Mouse (Mus musculus): ENCODE results near the gene Rfng. TPM values are rescaled to one million over a fixed set of nuclear protein-coding genes. Genes with fewer than 3 reads are reported as not detected.
"Not testable (repeated sequence)": the region's sequence is repeated elsewhere in the genome, so short reads cannot be mapped to it uniquely, and the experiment has no call there.

The Rfng gene
- polyA plus RNA-seq, 1 experiment, result 25.7 TPM

DNA sequence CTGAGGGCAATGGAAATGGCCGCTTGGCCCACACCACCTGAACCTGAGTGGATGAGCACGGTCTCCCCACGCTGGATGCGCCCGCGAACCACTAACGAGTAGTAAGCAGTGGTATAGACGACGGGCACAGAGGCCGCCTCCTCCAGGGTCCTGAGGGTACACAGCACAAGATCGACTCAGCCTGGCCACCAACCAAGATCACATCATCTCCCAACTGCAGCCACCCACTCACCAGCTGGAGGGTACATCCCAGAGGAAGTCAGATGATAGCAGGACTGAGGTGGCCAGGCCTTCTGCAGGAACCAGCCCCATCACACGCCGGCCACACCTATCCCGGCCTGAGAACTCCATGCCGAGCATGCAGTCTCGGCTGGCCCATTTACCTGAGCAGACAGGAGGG lies 28.1 kb upstream of the Rfng start:
- DNase-seq (ENCODE audit: low spot score), result no peak

DNA sequence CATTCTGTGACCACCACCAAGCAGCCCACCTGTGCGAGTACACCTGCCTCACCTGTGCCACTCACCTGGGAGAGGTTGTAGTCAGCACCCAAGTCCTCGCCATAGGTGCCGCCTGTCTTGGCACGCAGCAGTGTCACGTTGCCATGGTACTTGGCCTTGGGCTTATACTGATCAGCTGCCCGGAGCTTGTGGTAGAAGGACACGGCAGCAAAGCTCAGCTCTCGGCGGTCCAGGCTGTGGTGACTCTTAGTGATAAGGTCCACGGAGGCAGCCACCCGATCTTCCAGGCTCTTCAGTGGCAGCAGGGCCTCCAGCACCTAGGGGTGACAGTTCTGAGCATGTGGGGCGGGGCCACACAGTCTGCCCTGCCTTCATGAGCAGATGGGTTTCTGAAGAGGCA lies 24.0 kb upstream of the Rfng start:
- no peak for DNase-seq (ENCODE audit: low spot score)

DNA sequence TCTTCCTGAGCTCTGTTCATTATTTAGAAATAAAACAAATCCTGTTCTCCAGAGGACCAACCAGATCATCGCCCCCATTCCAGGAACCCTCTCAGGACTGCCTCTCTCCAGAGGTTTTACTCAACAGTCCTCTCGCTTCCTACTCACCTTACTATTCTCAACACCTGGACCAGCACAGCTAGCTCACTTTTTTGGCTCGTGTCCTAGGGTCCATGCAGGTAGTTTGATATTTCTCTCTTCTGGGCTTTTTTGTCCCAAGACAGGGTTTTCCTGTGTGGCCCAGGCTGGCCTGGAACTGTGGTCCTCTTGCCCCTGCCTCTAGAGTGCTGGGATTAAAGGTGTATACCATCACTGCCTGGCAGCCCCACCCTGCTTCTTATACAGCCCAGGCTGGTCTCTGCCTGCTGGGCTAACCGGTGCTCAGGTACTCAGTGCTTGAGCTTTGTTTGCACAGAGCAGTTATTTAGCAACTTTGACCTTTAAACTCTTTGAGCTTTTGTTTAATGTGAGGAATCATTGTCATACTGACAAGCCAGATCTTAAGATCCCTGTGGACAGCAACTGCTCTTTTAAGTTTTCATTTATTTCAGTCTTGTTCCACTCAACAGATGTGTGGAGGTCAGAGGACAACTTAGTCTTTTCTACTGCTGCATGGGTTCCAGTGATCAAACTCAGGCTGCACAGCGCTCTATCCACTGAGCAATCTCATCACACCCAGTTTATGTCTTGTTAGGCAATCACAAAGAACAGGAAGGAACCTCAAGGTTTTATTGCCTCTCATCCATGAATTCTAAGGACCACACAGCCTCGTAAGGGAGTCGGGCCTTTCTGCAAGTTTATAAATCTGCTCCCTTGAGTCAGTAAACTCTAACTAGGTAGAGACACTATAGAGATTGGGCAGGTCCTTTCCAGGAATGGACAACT lies 21.6 kb upstream of the Rfng start:
- no peak for DNase-seq (ENCODE audit: low spot score)

DNA sequence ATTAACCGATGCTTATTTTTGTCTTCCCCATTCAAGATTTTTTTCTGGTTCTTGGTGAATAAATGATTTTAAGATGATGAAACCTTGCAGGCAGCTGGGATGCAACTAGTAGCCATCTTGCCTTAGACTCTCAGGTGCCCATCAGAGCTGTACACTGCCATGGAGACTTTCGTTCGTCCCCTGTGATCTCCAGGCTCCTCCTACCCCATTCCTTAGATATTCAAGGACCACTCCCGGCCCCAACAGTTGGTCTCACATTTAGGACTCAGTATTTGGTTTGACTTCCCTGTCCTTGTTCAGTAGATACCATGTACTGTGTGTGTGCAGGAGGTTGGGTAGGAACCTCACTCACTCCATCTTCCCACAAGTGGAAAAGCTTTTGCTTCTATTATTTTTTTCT lies 20.8 kb upstream of the Rfng start:
- no peak for DNase-seq (ENCODE audit: low spot score)

DNA sequence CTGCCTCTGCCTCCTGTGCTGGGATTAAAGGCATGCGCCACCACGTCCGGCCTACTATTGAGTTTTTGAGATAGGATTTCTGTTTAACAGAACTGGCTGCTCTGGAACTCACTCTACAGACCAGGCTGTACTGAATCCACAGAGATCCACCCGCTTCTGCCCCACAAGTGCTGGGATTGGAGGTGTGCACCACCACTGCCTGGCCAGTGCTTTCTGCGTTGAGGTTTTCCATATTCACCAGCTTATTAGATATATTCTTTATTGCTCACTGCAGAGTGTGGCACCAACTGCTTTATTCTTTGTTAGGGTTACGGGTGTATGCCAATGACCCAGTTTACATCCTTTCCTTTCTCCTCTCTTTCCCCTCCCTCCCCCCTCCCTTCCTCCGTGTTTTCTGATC lies 20.3 kb upstream of the Rfng start:
- no peak for DNase-seq (ENCODE audit: low spot score)

DNA sequence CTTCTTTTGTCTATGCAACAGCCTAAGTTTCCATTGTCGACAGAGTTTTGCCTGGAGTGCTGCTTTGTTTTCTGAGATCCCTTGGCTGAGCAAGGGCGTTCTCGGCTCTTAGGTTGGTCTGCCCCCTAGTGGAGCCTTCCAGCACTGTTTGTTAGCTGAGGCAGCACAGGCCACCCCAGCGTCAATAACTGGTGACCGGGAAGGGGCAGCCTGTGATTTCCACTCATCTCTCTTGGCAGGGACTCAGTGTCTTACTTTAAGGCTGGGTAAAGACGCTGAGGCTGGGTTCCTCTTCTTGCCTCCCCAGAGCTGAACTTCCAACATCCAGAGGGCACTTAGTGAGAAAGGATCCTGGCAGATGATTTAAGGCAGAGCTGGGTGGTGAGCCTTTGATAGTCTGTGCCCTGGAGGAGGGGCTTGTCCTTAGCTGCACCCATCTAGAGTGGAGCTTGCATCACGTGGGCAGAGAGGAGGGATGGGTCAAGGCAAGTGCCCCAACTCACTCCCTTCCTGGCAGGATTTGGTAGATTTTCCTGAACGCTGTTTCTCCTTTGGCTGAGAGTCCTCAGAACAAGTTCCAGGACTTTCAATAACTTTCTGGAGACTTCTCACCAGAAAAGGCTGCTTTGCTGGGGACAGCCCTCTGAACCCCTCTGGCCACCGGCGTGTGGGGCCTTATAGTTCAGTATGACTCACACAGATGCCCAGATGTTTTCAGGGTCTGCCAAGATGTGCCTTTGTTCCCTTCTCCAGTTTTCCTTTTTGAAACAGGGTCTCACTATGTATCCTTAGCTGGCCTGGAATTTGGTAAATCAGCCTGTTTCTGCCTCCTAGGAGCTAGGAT lies 16.3 kb upstream of the Rfng start:
- peak; percentile 69 for DNase-seq (ENCODE audit: low spot score)

DNA sequence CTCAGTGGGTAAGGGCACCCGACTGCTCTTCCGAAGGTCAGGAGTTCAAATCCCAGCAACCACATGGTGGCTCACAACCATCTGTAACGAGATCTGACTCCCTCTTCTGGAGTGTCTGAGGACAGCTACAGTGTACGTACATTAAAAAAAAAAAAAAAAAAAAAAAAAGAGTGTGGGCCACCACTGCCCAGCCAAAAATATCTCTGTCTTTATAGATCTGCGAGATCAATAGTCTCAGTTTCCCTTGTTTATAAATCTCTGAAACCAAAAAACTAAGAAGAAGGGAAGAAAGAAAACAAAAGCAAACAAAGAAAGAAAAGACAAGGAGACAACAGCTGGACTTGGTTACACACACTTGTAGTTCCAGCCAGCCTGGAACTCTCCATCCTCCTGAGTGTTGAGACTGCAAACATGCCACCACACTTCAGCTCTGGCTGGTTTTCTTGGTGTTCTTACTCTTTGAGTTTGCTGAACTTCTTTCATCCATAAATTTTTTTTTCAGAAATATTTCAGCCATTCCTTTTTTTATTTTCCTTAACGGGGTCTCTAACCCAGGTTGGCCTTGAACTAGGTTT lies 15.4 kb upstream of the Rfng start:
- DNase-seq (ENCODE audit: low spot score), result no peak

DNA sequence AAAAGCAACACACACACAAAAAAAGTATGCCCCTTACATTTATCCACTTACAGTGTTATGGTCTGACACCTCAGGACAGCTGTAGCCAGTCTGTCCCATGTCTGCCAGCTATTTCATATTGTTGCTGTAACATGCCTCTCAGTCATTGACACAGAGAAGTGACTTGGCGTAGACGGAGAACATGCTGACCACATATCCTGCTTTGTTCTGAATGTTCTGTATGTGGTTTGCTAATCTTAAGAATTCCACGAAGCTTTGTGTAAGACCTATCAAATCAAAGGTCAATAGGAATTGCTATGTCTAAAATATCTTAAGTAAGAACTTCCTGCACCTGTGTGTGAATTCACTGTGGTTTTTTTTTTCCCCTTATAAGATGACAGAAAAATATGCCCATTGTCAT lies 14.2 kb upstream of the Rfng start:
- no peak for DNase-seq (ENCODE audit: low spot score)

DNA sequence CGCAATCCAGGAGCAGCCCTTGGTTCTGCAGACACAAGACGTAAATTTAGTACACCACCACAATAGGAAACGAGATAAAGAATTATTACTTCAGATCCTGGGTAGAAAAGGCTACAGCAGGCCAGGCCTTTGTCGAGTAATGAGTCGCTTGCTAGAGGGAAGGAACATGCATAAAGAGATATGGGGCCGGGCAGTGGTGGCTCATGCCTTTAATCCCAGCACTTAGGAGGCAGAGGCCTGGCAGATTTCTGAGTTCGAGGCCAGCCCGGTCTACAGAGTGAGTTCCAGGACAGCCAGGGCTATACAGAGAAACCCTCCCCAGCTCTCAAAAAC lies 12.6 kb upstream of the Rfng start:
- no peak for DNase-seq (ENCODE audit: low spot score)

DNA sequence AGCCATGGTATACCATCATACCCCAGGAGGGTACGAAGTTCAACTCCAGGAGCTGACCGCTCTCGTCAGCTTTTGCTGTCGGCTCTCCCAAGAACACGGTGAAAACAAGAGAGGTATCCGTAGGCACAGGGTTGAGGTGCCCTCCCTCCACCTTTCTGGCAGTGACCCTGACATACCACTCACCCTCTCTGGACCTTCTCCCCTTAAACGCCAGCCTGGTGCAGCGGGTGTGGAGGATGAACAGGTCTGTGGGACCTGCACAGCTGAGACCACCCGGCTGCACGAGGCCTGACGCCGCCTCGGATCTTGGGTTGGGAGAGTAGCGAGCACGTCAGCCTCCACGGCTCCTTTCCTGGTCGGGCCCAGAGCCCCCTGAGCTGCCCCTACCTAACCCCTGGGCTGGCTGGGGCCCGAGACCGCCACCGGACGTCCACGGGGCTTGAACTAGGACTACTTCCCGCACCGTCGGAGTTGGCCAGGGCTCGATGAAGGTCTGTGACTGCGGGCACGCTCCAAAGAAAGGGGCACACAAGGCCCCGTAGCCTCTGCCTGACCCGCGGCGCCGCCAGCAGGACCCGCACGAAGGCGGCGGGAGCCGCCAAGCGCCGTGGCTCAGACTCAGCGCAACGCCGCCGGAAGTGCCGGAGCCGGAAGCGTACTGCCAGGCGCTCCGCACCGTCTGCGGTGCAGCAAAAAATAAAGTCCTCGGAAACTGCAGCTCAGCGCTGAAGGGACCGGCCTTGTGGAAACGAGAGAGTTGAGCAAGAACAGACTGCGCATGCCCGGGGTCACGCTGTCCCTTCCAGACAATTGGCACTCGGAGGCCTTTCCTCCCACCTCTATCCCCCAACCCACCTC lies 12.0 kb upstream of the Rfng start, which contains the start of gene Dus1l:
TSS of gene Dus1l (minus strand) at position 648 of the 858 bp plus-strand sequence.
- peak; percentile 97 for DNase-seq (ENCODE audit: low spot score)

DNA sequence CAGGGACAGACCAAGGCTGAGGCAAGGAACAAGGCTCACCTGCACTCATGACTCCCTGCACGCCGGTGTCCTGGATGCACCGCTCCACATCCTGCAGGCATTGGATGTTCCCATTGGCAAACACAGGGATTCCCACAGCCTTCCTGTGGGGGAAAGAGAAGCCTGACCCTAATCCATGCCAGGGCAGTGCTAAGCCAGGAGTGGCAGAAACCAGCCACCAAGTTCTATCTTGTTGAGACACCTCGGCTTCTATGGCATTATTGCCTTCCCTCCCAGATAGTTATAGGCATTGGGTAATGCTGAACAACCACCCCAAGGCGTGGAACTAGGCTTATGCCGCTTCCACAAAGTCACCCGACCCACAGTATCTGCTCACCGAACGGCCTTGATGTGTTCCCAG lies 8.6 kb upstream of the Rfng start:
- no peak for DNase-seq (ENCODE audit: low spot score)

DNA sequence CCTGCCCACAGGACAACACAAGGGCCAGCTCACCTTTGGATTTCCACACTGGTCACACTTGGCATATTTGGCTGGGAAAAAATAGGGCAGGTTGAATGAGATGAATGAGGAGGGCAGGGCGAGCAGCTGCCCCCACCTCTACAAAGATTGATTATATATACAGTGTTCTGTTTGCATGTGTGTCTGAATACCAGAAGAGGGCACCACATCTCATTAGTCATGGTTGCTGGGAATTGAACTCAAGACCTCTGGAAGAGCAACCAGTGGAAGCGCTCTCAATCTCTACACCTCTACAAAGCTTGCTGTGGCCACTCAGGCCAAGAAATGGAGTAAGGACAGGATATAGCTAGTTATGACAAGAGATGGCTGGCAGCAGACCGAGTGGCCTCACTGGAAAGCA lies 5.8 kb upstream of the Rfng start:
- no peak for DNase-seq (ENCODE audit: low spot score)

DNA sequence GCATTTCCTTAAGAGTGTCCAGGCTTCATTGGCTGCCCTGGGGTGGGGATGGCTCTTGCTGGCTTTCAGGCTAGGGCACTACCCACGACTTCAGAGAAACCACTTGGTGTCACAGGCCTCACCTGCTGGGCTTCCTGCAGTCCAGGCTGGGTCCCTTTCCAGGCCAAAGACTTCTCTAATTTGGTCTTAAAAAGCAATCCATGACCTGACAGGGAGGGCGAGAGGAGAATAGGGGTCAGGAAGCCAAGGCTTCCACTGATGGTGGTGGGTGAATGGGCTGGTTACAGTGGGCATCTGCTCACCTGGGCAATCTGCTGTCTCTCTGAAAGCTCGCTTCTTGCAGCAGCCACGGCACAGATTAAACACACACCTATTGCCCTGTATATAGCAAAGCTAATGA lies 5.3 kb upstream of the Rfng start:
- DNase-seq (ENCODE audit: low spot score), result no peak

DNA sequence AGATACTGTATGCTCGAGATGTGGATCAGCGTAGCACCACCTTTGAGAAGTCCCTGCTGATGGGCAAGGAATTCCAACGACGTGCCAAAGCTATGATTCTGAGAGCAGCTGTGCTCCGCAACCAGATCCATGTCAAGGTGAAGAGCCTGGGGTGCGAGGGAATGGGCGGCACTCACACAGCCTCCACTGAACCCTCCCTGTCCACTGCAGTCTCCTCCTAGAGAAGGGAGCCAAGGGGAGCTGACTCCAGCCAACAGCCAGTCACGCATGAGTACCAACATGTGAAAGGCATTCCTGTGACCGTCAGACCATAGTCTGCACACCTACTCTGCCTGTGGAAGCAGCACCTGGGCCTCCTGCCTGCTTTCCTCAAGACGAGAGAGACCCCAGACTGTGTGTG lies 4.5 kb upstream of the Rfng start:
- not testable (repeated sequence) for DNase-seq (ENCODE audit: low spot score)

DNA sequence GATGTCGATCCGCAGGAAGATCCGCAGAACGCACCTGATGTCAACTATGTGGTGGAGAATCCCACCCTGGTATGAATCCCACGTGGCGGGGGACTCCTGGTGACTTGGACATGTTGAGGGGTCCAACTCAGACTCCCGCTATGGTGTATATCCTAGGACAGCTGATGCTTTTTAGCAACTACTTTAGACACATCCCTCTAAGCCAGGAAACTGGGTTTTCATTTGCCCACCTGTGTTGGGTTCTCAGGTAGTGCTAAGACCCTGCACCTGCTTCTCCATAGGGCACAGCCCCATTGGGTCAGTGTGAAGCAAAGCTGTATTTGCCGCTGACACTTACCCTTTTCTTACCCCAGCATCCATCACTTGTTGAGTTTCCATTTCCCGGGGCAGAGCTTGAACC lies 1.1 kb upstream of the Rfng start:
- no peak for DNase-seq (ENCODE audit: low spot score)

DNA sequence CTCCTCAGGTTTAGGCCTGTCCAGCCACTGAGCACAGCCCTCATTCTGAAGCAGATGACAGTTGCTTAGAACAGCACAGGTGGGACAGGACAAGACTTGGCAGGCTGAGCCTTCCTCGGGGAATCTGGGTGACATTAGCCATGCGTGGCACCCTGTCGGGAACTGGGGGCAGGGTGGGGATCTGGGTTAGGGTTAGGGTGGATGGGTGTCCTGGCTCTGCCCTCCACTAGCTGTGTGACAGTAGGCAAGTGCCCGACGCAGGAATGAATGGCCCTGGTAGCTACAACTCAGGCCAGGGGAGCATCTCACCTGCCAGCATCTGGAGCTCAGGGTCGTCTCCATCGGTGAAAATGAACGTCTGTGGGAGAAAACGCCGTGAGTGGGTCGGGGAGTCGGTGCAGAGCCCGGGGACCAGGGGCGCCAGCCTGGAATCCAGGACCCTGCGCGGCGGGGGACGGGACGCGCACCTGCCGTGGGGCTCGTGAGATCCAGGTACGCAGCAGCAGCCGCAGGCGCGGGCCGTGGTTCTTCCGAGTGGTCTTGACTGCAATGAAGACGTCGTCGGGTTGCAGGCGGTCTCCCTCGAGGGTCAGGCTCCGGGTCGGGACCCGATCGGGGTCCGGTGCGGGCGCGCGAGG lies 462 bp downstream of the Rfng start:
- no peak for DNase-seq (ENCODE audit: low spot score)

DNA sequence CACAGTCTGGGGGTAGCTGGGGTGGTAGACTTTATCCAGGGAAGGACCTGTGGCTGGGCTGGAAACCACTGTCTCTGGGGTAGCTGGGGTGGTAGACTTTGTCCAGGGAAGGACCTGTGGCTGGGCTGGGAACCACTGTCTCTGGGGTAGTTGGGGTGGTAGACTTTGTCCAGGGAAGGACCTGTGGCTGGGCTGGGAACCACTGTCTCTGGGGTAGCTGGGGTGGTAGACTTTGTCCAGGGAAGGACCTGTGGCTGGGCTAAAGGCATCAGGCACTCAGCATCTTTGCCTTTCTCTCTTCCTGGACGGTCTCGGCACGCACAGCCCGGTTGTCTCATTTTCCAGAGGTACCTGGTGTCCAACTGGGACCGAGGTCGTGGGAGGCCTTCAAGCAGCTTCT lies 2.6 kb downstream of the Rfng start:
- DNase-seq (ENCODE audit: low spot score), result not testable (repeated sequence)

DNA sequence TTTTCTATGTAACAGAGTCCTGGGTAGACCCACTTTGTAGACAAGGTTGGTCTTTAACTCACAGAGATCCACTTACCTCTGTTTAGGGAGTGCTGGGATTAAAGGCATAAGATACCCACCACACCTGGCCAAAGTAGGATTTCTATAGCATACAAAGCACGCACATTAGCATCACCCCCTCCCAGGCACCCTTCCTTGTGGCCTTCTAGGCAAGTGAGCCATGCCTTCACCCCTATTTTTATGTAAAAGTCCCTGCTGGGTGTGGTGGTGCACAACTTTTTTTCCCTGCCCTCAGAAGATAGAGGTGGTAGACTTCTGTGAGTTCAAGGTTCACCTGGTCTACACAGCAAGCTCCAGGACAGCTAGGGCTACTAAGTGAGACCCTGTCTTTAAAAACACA lies 4.1 kb downstream of the Rfng start:
- no peak for DNase-seq (ENCODE audit: low spot score)

DNA sequence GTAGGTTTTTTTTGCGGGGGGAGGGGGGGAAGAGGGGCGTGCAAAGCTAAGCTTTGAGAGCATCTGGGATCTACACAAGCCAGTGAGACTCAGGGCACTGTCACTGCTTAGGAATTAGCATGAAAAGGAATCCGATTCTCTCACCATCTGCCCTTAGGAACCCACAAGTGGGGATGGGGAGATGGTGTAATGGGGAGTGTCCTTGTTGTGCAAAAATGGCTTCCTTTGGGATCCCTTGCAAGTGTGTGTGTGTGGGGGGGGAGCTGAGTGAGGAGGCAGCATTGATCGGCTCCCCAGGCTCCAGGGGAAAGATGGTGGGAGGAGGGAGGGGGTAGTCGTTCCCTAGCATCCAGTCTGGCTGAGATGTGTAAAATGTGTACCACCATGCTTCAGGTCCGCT lies 6.9 kb downstream of the Rfng start:
- DNase-seq (ENCODE audit: low spot score), result no peak

DNA sequence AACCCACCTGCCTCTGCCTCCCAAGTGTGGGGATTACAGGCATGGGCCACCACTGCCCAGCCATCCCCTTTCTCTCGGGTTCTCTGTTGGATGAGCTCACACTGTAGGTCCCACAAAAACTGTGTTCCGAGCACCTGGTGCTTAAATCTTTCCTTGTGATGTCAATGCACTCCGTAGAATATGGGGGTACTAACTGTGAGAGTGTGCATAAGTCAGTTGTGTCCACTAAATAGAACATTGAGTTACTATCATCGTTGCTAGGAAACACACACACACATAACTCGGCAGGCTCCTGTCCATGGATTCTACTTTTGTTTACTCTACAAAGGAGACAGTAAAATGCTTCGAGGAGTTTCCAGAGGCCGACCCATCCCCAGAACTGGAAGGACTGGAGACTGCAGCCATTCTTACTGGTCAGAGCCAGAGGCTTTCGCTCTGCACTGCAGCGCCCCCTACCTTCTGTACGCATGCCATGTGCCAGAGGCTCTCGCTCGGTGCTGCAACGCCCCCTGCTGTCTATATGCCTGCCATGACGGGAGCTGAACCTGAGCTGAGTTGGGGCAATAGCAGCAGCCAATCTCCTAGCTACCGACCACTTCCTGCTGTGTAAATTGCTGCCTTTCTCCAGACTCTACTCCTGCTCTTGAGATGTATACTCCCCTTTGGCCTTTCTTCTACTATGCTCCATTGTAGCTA lies 8.1 kb downstream of the Rfng start:
- DNase-seq (ENCODE audit: low spot score), result peak; percentile 94
